Mouse (Mus musculus) thymus, adult 18-20 months (tissue): Measurements from ENCODE around the gene Gm3558.
"Not testable (repeated sequence)": the region's sequence is repeated elsewhere in the genome, so short reads cannot be mapped to it uniquely, and the experiment has no call there.

Experiments
- DNase-seq, 2 experiments: peaks; one replicate each; pipeline ENCODE4 v3.0.0; 2022; ENCODE audit warnings: mixed read lengths in 2 of 2

The Gm3558 gene

DNA sequence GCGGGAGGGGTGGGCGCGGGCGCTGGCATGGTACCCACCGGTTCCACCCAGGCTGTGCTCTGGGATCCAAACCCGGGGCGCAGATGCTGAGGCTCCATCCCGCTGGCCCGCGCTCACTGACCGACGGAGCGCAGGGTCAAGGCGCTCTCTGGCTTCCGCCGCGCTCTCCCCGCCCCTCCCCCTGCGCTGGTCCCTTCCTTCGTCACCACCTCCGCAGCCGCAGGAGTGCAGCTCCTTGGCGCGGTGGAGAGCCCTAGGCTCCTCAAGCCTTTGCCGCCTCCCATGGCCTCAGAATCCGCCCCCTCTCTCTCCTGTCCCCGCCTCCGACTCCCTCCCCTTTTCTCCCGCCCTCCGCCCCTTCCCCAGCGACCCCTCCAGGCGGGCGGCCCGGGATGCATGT lies at the start of gene Gm3558:
TSS of gene Gm3558 (minus strand) at position 185 of the 400 bp plus-strand sequence.
- not testable (repeated sequence) for DNase-seq

DNA sequence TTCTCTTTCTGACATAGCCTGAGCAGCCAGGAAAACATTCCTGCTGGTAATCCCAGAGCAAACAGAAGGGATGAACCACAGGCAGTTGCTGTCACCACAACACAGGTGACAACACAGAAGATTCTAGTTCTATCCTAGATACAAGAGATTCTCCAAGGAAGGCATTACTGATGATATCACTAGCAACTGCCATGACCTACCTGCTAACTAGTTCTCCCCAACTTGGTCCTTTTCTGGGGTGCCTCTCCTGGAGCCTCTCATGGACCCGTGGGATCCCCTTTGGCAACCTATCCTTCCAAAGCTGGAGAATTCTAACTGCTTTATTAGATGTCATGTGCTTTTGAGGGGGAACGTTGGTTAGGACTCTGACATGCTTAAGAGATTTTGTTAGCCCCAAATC lies 27.1 kb upstream of the Gm3558 start, which contains the start of gene Gm10338:
TSS of gene Gm10338 (minus strand) at position 101 of the 400 bp plus-strand sequence.
- DNase-seq, result not testable (repeated sequence)

DNA sequence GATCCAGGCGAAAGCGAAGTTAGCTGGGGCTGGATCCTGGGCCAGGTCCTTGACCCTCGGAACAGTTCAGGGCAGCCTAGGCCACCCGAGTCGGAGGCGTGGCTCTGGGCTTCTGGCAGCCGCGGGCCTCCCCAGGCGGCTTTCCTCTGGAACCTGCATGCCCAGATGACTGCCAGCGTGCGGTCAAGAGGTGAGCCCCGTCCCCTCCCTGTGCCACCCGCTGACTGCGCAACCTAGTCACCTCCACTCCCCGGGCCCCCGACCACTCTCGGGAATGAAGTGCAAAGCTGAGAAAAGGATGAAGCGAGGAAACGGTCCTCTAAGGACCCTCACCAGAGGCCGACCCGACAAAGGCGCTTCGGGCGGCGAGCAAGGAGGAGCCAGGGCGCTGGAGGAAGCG lies 476 bp downstream of the Gm3558 start:
- DNase-seq, result not testable (repeated sequence)

DNA sequence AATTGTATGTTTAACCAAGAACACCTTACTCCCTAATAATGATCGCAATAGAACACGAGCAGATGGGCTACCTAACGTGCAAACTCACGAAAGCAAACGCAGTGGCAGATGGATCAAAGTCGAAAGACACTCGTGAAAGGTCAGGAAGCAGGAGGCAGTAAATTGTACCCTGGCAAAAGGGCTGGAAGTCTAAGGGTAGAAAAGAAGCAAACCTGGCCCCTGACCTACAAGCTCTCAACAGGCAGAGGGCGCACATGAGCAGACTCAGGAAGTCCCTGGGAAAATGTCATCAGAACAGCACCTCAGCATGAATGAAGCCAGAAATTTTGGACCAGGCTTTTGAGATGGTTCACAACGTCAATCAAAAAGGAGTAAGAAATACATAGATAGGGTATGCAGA lies 1.1 kb downstream of the Gm3558 start:
- DNase-seq, result not testable (repeated sequence)
